Mouse (Mus musculus) cerebellum, adult 11 months (tissue): ENCODE results near the gene Basp1.

Experiments
- DNase-seq: peaks from one replicate; pipeline ENCODE4 v3.0.0; 2022

The Basp1 gene

DNA sequence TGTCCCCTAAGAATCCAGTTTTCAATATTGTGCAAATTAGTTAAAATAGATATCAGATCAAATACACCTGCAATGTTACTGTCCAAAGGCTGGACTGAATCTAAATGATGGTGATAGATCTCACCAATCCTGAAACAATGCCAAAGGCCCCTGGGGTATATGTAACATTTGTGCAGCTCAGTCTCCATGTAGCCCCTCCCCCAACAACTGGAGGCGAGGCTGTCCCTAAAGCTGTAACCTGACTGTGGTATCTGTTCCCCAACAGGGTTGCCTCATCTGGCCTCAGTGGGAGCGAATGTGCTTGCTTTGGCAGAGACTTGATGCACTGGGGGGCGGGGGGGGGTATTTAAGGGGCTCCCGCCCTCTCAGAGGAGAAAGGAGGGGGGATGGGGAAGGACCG is 52.7 kb downstream of the Basp1 start:
- DNase-seq, result no peak

DNA sequence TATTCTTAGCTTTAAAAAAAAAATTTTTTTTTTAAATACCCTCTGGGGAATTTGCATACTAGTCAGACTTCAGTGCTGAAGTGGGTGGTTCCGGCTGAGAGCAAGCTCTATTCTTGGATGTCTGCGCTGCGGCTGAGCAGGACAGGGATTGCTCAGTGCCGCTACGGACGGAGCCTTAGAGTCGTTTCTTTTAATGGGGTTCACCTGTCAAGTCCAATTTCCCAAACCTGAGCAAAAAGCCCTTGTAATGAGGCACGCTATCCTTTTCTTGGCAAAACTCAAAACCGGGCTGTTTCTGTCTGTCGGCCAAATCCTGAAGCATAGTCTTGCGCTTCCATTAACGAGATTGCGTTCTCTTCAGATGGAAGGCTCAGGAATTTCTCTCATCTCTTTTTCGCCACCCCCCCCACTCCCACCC is 54.9 kb downstream of the Basp1 start:
- no peak for DNase-seq

- no peak for DNase-seq
Measured at GRCm38 (mm10) chr15:25355339-25355738, 58.2 kb downstream of the Basp1 start.

- no peak for DNase-seq
Measured at GRCm38 (mm10) chr15:25354738-25355137, 58.8 kb downstream of the Basp1 start.

DNA sequence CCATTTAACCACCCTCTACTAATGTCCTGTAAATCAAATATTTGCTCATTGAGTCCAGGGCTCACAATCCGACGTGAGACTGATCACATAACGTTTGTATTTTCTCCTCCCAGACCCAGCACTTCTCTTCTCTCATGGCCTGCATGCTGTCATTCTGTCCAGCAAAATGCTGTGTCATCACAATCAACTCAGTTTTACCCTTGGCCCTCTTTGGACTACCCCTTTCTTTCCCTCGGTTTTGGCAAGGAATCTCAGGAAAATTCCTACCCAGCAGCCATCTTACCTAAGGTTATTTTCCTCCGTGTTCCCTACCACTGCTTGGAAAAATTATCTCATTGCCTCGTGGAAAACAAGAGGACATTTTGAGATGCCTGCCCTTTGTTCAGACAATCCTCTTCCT is 60.1 kb downstream of the Basp1 start:
- no peak for DNase-seq

- DNase-seq, result no peak
Measured at GRCm38 (mm10) chr15:25343263-25343662, 70.3 kb downstream of the Basp1 start.

DNA sequence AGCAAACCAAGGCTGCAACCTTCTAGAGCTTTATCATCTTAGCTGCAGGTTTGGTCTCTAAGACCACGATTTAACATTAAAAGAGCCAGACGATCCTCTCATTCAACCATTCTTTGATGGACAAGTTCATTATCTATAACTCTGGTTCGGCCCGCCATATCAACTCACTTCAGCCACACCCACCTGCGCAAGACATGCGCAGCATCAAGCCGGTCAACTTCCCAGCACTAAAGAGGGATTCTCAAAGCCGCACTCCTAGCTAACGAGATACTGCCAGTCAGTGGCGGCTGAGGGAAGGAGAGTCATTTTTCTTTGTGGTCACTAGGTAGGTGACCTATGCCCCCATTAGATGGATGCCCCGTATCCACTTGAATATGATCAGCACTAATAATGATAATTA is 78.3 kb downstream of the Basp1 start:
- DNase-seq, result no peak

DNA sequence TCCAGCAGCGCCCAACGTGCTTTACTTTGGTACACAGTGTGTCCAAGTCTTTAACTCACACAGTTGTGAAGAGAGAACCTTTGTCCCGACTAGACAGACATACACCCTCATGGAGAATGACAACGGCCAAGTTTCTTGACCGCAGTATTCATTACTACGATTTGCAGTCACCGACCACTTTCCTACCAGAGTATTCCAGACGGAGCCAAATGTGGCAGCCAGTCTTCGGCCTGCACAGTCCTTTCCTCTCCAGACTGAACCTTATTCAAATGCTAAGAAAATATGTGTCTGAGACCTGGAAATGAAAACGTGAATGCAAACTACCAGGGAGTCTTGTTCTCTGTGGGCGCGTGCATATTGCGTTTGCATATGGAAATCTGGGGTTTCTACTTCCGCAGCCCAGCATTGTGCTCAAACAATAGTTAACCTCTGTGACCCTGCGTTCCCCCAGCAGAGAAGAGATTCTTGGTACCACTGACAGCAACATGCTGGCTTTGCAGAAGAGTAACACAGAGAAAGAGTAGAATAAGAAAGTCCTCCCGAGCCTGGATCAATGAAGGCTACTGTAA is 81.6 kb downstream of the Basp1 start:
- DNase-seq, result no peak

GRCm38 (mm10) chr15:25330946-25331345 is 82.6 kb downstream of the Basp1 start:
- DNase-seq, result no peak

DNA sequence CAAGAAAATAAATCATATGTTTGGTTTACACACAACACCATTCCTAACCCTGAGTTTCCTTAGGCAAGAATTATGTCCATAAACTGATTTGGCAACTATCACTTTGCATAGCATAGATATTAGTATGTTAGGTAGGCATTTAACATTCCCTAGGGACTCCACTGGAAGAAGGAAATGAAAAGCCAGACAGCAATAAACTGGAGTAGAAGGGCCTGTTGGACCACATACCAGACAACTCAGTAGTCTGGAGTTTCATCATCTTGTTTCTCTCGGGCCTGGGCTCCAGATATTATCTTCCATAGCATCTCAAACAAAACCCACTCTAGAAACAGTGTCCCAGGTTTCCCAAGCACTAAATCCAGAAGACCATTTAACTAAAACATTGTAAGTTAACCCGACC is 91.0 kb downstream of the Basp1 start:
- no peak for DNase-seq

DNA sequence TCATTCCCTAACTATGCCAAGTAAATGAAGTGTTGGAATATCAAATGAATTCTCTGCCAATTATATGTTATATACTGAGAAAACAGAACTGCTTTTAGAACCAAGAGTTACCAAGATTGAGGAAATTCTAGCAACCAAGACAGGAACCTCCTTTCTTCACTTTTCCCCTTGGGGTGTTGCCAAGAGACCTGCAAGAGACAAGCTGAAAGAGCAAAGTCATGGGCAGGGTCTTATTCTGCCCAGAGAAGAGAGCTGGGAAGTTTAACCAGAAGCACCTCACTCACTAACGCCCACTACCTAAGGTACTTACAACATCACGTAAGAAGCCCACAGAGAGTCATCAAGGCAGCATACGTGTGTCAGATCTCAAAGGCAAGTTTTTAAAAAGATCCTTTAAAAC is 91.5 kb downstream of the Basp1 start:
- no peak for DNase-seq

DNA sequence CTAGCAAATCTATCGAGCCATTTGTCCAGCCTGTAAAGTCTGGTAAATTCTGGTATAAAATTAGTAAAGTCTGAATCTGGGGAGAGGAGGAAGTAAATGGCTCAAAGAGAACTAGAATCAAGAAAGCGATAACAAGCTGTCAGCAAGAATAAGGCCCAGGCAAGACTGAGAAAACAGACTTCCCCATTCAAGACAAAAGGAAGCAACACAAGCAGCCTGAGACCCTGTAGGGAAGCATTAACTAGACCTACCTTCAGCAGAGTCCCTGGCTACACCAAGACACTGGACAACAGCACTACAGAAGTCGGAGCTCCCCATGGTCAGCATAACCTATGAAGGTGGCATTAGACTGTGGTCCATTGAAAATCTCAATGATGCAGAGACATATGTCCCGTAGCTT is 91.9 kb downstream of the Basp1 start:
- DNase-seq, result no peak

GRCm38 (mm10) chr15:25314471-25314870 is 99.1 kb downstream of the Basp1 start:
- no peak for DNase-seq
